Mouse (Mus musculus) gastrocnemius, adult 18-20 months (tissue): ENCODE results near the gene Plagl2. TPM values are rescaled to one million over a fixed set of nuclear protein-coding genes. Genes with fewer than 3 reads are reported as not detected.

Experiments
- DNase-seq: peaks from one replicate; pipeline ENCODE4 v3.0.0; 2021; ENCODE audit warnings: low spot score
- total RNA-seq, 2 experiments: library from RNA; stranded (reverse); gene quantifications; 2 replicates each; pipeline ENCODE4 v1.2.3; 2021

Gene Plagl2
- total RNA-seq, 2 experiments from 2014 or later: 2.6 to 3.1 TPM

DNA sequence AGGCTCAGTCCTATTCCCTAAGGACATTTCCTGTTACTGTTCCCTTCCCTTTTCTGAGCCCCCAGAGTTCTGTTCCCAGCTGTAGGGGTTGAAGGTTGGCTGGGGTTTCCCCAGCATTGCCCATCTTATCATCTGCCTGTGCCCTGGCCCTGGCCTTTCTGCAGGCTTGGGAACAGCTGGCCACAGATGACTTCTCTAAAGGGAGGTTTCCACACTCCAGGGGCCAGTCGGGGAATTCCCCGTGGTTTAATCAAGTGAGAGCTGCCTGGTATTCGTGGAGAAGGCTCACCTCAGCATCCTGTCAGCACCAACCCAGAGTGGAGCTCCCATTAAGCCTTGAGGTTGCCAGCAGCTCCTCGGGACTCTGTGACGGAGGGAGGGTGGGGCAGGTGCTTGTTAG, 42.7 kb downstream of the Plagl2 start:
- no peak for DNase-seq

- no peak for DNase-seq
These were observed 47.0 kb downstream of the Plagl2 start for GRCm38 (mm10) chr2:153194255-153194654.

- no peak for DNase-seq
These were observed 50.0 kb downstream of the Plagl2 start for GRCm38 (mm10) chr2:153191242-153191641.

GRCm38 (mm10) chr2:153187848-153188247, 53.4 kb downstream of the Plagl2 start:
- DNase-seq: no peak

DNA sequence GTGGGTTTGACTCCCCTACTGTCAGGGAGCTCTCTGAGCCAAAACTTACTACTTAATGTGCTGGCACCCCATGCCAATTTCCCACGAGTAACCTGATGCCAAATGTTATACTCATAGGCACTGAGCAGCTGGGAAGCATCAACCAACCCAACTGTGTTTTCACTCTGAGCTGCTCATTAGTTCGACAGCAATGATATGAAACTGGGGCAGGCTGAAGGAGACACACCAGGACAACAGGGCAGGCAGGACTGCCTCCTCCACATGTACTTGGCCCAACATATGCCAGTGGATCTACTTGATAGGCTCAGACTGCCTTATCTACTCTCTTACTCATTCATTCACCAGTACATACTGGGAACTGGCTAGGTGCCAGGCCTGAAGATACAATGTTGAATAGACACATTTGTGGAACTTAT, 55.0 kb downstream of the Plagl2 start:
- DNase-seq: no peak

GRCm38 (mm10) chr2:153179961-153180360, 61.3 kb downstream of the Plagl2 start:
- no peak for DNase-seq

GRCm38 (mm10) chr2:153179126-153179860, 61.9 kb downstream of the Plagl2 start:
- no peak for DNase-seq

Other genes with a start within 250 kb of the Plagl2 start
- 10 to 100 TPM; 72.1 to 77.5 TPM for gene Pdrg1, start 226.0 kb downstream of the Plagl2 start, total RNA-seq
- gene Xkr7, start 209.6 kb downstream of the Plagl2 start, total RNA-seq: not detected
- 1 to 10 TPM; 3.3 to 4.1 TPM for gene Ccm2l, start 175.5 kb downstream of the Plagl2 start, total RNA-seq
- under 1 TPM; 0.18 to 0.28 TPM for gene Hck, start 133.0 kb downstream of the Plagl2 start, total RNA-seq
- 10 to 100 TPM; 27.0 to 30.3 TPM for gene Tm9sf4, start 80.1 kb downstream of the Plagl2 start, total RNA-seq
- gene Tspyl3, start 16.0 kb downstream of the Plagl2 start, total RNA-seq: under 1 TPM; 0.32 to 0.52 TPM
- 1 to 10 TPM; 7.3 to 9.5 TPM for gene Pofut1, start 107 bp upstream of the Plagl2 start, total RNA-seq
- gene Kif3b, start 50.0 kb upstream of the Plagl2 start, total RNA-seq: 1 to 10 TPM; 3.0 to 3.8 TPM
- gene Asxl1, start 104.4 kb upstream of the Plagl2 start, total RNA-seq: 1 to 10 TPM; 8.4 to 9.2 TPM